Mouse (Mus musculus) brown adipose tissue, adult 24 weeks (tissue): ENCODE results near the gene Arntl2. TPM values are rescaled to one million over a fixed set of nuclear protein-coding genes. Genes with fewer than 3 reads are reported as not detected.
"Not testable (repeated sequence)": the region's sequence is repeated elsewhere in the genome, so short reads cannot be mapped to it uniquely, and the experiment has no call there.

Source experiments
- H3K27ac ChIP-seq: fragments of 200-500 bp; replicated peaks from 2 replicates; pipeline ENCODE4 v1.5.1; 2012; ENCODE audit warnings: low read depth, mild to moderate bottlenecking, low read length
- H3K4me1 ChIP-seq: fragments of 200-500 bp; 2 replicates; pipeline ENCODE4 v1.6.1; 2012; ENCODE audit warnings: low read length, mixed read lengths; ENCODE audit not compliant: control insufficient read depth, insufficient read depth, insufficient read length
- H3K4me3 ChIP-seq: fragments of 200-500 bp; 2 replicates; pipeline ENCODE4 v1.5.1; 2012; ENCODE audit warnings: low read depth, mild to moderate bottlenecking, low read length, moderate library complexity; ENCODE audit not compliant: insufficient read depth
- polyA plus RNA-seq: library from polyadenylated mRNA; stranded (reverse); fragments of >200 nt; gene quantifications from 2 replicates; pipeline ENCODE4 v1.2.4, GENCODE M21; 2012; ENCODE audit not compliant: missing spikeins, insufficient read depth, insufficient read length

The Arntl2 gene
- polyA plus RNA-seq, 1 experiment: 2.3 TPM

DNA sequence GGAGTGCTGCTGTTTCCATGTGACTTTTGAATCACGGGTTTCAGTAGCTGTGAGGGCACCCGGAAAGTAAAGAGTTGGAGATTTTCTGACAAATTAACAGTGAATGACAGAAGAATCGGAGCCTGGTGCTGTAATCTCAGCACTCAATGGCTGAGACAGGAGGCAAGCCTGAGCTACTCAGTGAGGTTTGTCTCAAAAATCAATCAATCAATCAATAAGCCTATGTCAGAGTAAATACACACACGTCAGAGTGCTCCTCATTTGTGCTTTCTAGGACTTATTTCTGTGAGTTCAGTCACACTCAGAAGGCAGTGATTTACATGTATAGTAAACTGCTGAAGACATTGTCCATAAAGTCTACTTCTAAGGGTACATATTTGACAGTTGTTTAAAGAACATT, 30.6 kb upstream of the Arntl2 start:
- H3K27ac ChIP-seq: no peak overlapping the region
- no peak overlapping the region for H3K4me3 ChIP-seq
- H3K4me1 ChIP-seq: peaks cover 9% of the 10 kb centered on the region; the same call in 1 of the 2 replicates

DNA sequence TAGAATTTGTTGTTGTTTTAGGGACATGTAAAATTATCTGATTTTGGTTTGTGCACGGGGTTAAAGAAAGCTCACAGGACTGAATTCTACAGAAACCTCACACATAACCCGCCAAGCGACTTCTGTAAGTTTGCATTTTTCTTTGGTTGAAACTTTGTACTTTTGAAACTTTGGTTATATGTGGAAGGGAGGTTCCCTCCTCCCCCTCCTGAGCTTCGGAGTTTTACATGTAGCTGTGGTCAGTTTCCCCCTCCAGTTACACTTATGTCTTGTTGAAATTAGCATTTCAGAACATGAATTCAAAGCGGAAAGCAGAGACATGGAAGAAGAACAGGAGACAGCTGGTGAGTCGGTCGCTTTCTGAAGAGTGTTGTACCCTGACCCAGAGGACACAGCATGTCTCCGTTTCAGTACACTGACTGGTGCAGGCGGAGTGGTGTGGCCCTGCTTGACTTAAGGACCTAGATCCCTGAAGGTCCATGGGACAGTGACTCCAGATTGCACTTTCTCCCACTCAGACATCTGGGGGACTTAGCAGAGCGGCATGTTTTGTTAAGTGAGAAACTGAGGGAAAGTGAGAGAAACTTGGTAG, 26.9 kb upstream of the Arntl2 start:
- H3K27ac ChIP-seq: peak overlapping the region; percentile 79
- peaks cover 13% of the 10 kb centered on the region; the same call in 1 of the 2 replicates for H3K4me1 ChIP-seq
- H3K4me3 ChIP-seq: no peak overlapping the region

- Histone ChIP-seq H3K4me3 (no peak overlapping the region), H3K4me1 (peaks cover 13% of the 10 kb centered on the region; the same call in 1 of the 2 replicates), H3K27ac (peak overlapping the region; percentile 79)
These were observed 25.7 kb upstream of the Arntl2 start for GRCm38 (mm10) chr6:146770005-146770745.

GRCm38 (mm10) chr6:146770808-146771207, 25.0 kb upstream of the Arntl2 start:
- Histone ChIP-seq H3K27ac (peak overlapping the region; percentile 54), H3K4me1 (peaks cover 13% of the 10 kb centered on the region; the same call in 1 of the 2 replicates)

GRCm38 (mm10) chr6:146775864-146776263, 20.0 kb upstream of the Arntl2 start:
- H3K4me1 ChIP-seq, H3K4me3 ChIP-seq: not testable (repeated sequence)

More at GRCm38 (mm10) chr6:146770808-146771207, 25.0 kb upstream of the Arntl2 start:
- no peak overlapping the region for H3K4me3 ChIP-seq

DNA sequence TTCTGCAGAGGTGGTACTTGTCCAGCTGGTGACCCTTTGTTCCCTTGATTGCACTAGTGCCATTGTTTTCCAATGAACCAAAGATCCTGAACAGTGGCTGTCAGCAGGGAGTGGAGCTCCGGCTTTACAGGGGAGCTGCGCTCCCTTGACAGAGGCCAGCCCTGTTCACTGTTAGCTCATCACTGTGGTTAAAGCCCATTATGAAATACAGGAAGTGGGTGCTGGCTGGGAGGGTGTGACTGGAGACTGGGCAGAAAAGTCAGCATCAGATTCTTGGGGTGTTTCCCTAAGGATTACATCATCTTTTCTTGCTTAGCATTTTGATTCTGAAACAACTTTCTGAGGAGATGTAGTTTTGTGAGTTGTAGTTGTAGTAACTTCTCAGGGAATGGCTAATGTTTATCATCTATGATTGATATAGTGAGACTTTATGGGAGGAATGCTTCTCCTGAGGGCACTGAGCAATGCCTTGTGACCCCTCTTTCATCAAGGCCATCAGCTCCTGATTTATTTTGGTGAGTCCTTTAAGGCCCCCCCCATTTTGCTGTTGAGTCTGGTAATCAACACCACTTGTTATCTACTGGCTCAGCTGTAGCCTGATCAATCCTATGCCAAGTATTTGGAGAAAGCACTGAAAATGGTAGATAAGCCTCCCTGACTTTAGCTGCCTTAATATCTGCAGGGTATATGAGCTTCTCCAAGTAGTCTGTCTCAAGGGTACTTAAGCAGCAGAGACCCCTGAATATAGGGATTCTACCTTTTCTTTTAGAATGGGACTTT, 19.1 kb upstream of the Arntl2 start:
- peaks cover 4% of the 10 kb centered on the region; the same call in 1 of the 2 replicates for H3K4me1 ChIP-seq
- H3K4me3 ChIP-seq: no peak overlapping the region
- peak overlapping the region; percentile 59 for H3K27ac ChIP-seq

More at GRCm38 (mm10) chr6:146775864-146776263, 20.0 kb upstream of the Arntl2 start:
- not testable (repeated sequence) for H3K27ac ChIP-seq

DNA sequence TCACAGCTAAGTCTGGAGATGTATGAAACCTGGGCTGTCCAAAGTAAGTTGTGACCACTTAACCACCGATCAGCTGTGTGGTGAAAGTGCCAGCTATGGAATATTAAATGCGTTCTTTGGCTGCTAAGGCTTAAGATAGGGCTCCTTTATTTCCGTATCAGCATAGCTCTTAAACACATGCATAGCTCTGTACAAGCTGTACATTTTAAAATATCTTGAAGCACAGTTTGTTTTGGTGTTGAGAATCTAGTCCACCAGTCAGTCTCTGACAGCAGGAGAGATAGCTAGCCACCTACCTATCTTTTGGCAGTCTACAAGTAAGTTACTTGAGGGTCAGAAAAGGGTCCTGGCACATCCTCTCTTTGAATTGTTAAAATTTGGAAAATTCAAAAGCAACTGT, 17.8 kb upstream of the Arntl2 start:
- Histone ChIP-seq H3K27ac (no peak overlapping the region), H3K4me3 (no peak overlapping the region), H3K4me1 (no peaks in the 10 kb centered on the region)

DNA sequence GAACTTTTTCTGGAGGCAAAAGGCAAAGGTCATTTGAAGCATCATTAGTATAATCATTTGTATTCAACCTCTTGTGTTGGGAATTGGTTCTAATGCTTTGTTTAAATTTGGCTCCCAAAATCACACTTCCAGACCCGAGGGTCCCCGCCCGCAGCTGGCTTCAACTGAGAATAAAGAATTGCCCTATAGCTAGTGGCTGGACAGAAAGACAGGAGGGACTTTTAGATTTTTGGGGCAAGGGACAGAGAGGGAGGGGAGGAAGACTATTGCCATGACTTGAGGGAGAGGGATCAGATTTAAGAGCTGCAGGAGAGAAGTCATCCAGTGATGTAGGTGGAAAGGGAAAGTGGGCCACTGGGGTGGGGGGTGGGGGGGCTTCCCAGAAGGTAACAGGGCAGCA, 14.3 kb upstream of the Arntl2 start:
- Histone ChIP-seq H3K4me3 (no peak overlapping the region), H3K27ac (no peak overlapping the region), H3K4me1 (no peaks in the 10 kb centered on the region)

- Histone ChIP-seq H3K4me3 (no peak overlapping the region), H3K4me1 (peaks cover 16% of the 10 kb centered on the region; the same call in 1 of the 2 replicates), H3K27ac (no peak overlapping the region)
These were observed 2.3 kb upstream of the Arntl2 start for GRCm38 (mm10) chr6:146793527-146793926.

GRCm38 (mm10) chr6:146795166-146795923, 510 bp upstream of the Arntl2 start:
- Histone ChIP-seq H3K27ac (0 out of 2 replicates have a peak overlapping the region, but pooled peaks have one; percentile 6), H3K4me1 (peaks cover 18% of the 10 kb centered on the region; the same call in 1 of the 2 replicates), H3K4me3 (peak overlapping the region; percentile 66)

GRCm38 (mm10) chr6:146797446-146797845, 1.6 kb downstream of the Arntl2 start:
- H3K27ac ChIP-seq: no peak overlapping the region
- no peak overlapping the region for H3K4me3 ChIP-seq
- H3K4me1 ChIP-seq: peaks cover 15% of the 10 kb centered on the region; the same call in 1 of the 2 replicates

DNA sequence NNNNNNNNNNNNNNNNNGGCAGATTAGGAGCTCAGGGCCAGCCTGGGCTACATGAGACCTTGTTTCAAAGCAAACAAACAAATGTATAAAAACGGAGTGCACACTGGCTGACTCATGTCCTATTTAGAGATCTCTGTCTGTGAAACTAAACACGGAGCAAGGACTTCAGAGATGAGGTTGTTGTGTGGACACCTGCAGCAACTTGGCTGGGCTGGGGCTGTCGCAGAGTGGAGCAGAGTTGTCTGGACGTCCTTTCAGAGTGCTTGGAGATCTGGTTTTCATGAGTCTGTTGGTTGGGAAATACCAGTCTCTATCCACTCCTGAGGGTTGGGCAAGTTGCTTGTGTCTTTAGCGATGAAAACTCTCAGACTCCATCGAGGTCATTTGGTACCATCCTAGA, 14.1 kb downstream of the Arntl2 start:
- no peaks in the 10 kb centered on the region for H3K4me1 ChIP-seq

DNA sequence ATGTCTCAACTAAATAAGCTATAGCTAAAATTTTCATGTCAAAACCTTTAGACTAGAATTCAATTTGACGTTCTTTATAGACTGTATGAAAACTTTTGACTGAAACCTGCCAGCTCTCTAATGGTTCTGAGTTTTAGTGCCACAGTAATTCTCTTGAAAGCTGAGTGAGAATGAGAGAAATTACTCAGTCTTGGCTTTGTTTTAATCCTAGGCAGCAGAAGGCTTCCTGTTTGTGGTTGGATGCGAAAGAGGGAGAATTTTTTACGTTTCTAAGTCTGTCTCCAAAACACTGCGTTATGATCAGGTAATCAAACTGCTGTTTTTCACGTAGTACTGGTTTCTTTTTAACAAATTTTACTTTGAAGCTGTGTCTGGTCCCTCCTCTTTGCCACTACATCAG, 17.2 kb downstream of the Arntl2 start:
- Histone ChIP-seq H3K4me3 (no peak overlapping the region), H3K4me1 (no peaks in the 10 kb centered on the region), H3K27ac (no peak overlapping the region)

More for the DNA sequence above, 14.1 kb downstream of the Arntl2 start:
- H3K27ac ChIP-seq: no peak overlapping the region
- no peak overlapping the region for H3K4me3 ChIP-seq

- H3K4me3 ChIP-seq: no peak overlapping the region
- H3K27ac ChIP-seq: no peak overlapping the region
- H3K4me1 ChIP-seq: no peaks in the 10 kb centered on the region
These were observed 24.5 kb downstream of the Arntl2 start for GRCm38 (mm10) chr6:146820177-146820965.
